Mouse (Mus musculus): ENCODE measurements around the gene Lrp2.

The Lrp2 gene

GRCm38 (mm10) chr2:69518307-69518706, 67.6 kb downstream of the Lrp2 start:
- DNase-seq (ENCODE audit: low read depth): no peak

GRCm38 (mm10) chr2:69511766-69512165, 74.1 kb downstream of the Lrp2 start:
- no peak for DNase-seq (ENCODE audit: low read depth)

- no peak for DNase-seq (ENCODE audit: low read depth)
Measured at GRCm38 (mm10) chr2:69500357-69500756, 85.5 kb downstream of the Lrp2 start.

GRCm38 (mm10) chr2:69493130-69493529, 92.7 kb downstream of the Lrp2 start:
- no peak for DNase-seq (ENCODE audit: low read depth)

GRCm38 (mm10) chr2:69480965-69481364, 104.9 kb downstream of the Lrp2 start:
- DNase-seq (ENCODE audit: low read depth): no peak

- no peak for DNase-seq (ENCODE audit: low read depth)
Measured at GRCm38 (mm10) chr2:69479859-69480258, 106.0 kb downstream of the Lrp2 start.

GRCm38 (mm10) chr2:69476901-69477300, 109.0 kb downstream of the Lrp2 start:
- DNase-seq (ENCODE audit: low read depth): no peak

- DNase-seq (ENCODE audit: low read depth): no peak
Measured at GRCm38 (mm10) chr2:69475177-69475576, 110.7 kb downstream of the Lrp2 start.

- no peak for DNase-seq (ENCODE audit: low read depth)
Measured at GRCm38 (mm10) chr2:69471837-69472236, 114.0 kb downstream of the Lrp2 start.

GRCm38 (mm10) chr2:69463609-69464008, 122.3 kb downstream of the Lrp2 start:
- DNase-seq (ENCODE audit: low read depth): no peak

- DNase-seq (ENCODE audit: low read depth): no peak
Measured at GRCm38 (mm10) chr2:69459481-69459880, 126.4 kb downstream of the Lrp2 start.

- DNase-seq (ENCODE audit: low read depth): no peak
Measured at GRCm38 (mm10) chr2:69451128-69451527, 134.7 kb downstream of the Lrp2 start.

GRCm38 (mm10) chr2:69448581-69448980, 137.3 kb downstream of the Lrp2 start:
- no peak for DNase-seq (ENCODE audit: low read depth)

GRCm38 (mm10) chr2:69445896-69446472, 139.9 kb downstream of the Lrp2 start:
- no peak for DNase-seq (ENCODE audit: low read depth)

GRCm38 (mm10) chr2:69441656-69442055, 144.2 kb downstream of the Lrp2 start:
- no peak for DNase-seq (ENCODE audit: low read depth)

GRCm38 (mm10) chr2:69428116-69428515, 157.7 kb downstream of the Lrp2 start:
- peak; percentile 55 for DNase-seq (ENCODE audit: low read depth)

GRCm38 (mm10) chr2:69427141-69427540, 158.7 kb downstream of the Lrp2 start:
- no peak for DNase-seq (ENCODE audit: low read depth)

GRCm38 (mm10) chr2:69426081-69426480, 159.8 kb downstream of the Lrp2 start:
- no peak for DNase-seq (ENCODE audit: low read depth)

- no peak for DNase-seq (ENCODE audit: low read depth)
Measured at GRCm38 (mm10) chr2:69424829-69425228, 161.0 kb downstream of the Lrp2 start.

- DNase-seq (ENCODE audit: low read depth): no peak
Measured at GRCm38 (mm10) chr2:69418294-69418881, 167.5 kb downstream of the Lrp2 start.

GRCm38 (mm10) chr2:69415070-69415469, 170.8 kb downstream of the Lrp2 start:
- no peak for DNase-seq (ENCODE audit: low read depth)

GRCm38 (mm10) chr2:69414539-69414938, 171.3 kb downstream of the Lrp2 start:
- no peak for DNase-seq (ENCODE audit: low read depth)

GRCm38 (mm10) chr2:69405692-69406091, 180.2 kb downstream of the Lrp2 start:
- DNase-seq (ENCODE audit: low read depth): no peak

- no peak for DNase-seq (ENCODE audit: low read depth)
Measured at GRCm38 (mm10) chr2:69402309-69402708, 183.6 kb downstream of the Lrp2 start.
